Mouse (Mus musculus): Measurements from ENCODE around the gene Npnt. TPM values are rescaled to one million over a fixed set of nuclear protein-coding genes. Genes with fewer than 3 reads are reported as not detected.

Gene Npnt
- polyA plus RNA-seq, 1 experiment = 119 TPM

DNA sequence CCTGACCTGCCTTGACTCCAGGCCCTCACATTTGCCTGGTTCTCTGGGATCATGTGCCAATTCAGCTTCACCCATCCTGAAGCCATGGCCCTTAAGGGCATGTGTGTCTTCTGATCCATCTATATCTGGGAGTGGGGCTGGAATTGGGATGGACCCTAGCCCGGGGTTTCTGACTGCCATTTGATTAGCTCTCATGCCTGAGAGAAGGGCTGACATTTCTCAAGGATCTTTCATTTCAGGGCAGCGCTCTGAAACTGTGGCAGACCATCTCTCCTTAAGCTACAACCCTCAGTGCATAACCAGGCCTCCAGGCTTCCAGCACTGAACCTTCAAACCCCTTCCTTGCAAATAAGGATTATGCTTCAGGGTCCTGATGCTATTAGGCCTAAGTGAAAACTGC lies 99.7 kb downstream of the Npnt start:
- 88% methylated on average over 2 of the region's 2 CpGs for whole genome bisulfite sequencing
- Histone ChIP-seq H3K27ac (ENCODE audit: insufficient read depth, low read depth, low read length) (no peak overlapping the region), H3K4me3 (ENCODE audit: insufficient read depth, low read depth, low read length) (no peak overlapping the region), H3K27me3 (replicated peaks; ENCODE audit: control insufficient read depth, insufficient read depth, low read length) (no peaks in the 10 kb centered on the region), H3K36me3 (ENCODE audit: control insufficient read depth, insufficient read depth, low read length) (no peaks in the 10 kb centered on the region), H3K4me1 (ENCODE audit: control insufficient read depth, insufficient read depth, low read length) (no peaks in the 10 kb centered on the region)
- no peak for DNase-seq
- no peak for TF ChIP-seq POLR2A (IDR thresholded peaks at IDR 0.05; ENCODE audit: low read depth, low read length)
- no peak for TF ChIP-seq CTCF (conservative IDR thresholded peaks at IDR 0.05; ENCODE audit: insufficient read depth, insufficient read length, low read depth, low read length)

DNA sequence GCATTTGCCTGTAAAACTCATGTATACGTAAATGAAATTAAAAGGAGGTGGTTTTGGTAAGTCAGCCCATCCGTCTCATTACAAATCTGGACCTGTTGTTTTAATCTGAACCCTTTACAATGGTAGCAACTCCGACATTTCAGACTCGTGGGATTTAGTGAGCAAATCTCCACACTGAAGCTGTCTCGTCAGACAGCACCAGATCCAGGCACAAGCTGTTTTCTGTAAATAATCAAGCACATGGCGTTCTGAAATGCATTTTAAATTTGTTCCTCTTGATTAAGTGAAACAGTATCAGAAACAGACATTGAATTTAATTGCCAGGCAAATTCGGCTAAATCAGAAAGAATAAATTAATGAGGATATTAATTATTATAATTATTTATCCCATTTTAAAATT lies 100.4 kb downstream of the Npnt start:
- TF ChIP-seq CTCF (conservative IDR thresholded peaks at IDR 0.05; ENCODE audit: insufficient read depth, insufficient read length, low read depth, low read length) (no peak), POLR2A (IDR thresholded peaks at IDR 0.05; ENCODE audit: low read depth, low read length) (no peak)
- H3K4me3 ChIP-seq (ENCODE audit: insufficient read depth, low read depth, low read length) = no peak overlapping the region
- H3K27ac ChIP-seq (ENCODE audit: insufficient read depth, low read depth, low read length) = no peak overlapping the region
- no peak for DNase-seq
- H3K27me3 ChIP-seq (replicated peaks; ENCODE audit: control insufficient read depth, insufficient read depth, low read length) = no peaks in the 10 kb centered on the region
- H3K4me1 ChIP-seq (ENCODE audit: control insufficient read depth, insufficient read depth, low read length) = no peaks in the 10 kb centered on the region
- 85% methylated on average over 7 of the region's 7 CpGs for WGBS
- H3K36me3 ChIP-seq (ENCODE audit: control insufficient read depth, insufficient read depth, low read length) = no peaks in the 10 kb centered on the region

DNA sequence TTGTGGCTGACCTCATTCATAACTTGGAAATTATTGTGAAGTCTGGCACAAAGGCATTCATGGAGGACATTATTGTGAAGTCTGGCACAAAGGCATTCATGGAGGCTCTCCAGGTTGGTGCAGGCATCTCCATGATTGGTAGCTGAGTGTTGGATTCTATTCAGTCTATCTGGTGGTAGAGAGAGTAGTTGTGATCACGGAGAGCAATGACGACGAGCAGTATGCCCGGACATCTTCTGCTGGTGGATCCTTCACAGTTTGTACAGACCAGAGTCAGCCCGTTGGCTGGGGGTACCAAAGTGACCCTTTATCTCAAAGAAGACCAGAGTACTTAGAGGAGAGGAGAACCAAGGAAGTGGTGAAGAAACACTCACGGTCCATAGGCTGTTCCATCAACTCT lies 107.4 kb downstream of the Npnt start:
- no peak overlapping the region for H3K27ac ChIP-seq (ENCODE audit: insufficient read depth, low read depth, low read length)
- no peak for DNase-seq
- 97% methylated on average over 6 of the region's 6 CpGs for WGBS

DNA sequence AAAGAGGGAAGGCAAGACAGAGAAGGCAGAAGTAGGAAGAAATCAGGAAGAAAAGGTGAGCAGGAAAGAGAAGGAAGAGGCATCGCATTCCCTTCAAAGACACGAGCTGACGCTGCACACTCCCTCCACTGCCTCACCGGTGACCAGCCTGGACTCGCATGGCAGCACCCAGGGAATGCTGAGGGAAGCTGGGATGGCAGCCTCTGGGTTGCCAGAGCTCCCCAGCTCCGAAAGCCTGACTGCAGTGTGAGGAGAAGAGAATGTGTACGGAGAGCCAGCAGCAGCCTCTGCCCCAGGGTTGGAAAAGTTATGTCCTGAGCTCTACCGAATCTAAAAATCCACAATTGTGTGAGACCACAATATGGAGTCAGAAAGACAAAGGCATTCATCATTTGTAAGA lies 110.6 kb downstream of the Npnt start:
- H3K27ac ChIP-seq (ENCODE audit: insufficient read depth, low read depth, low read length) = no peak overlapping the region
- 41% methylated on average over 8 of the region's 8 CpGs for WGBS
- peaks cover 1% of the 10 kb centered on the region for H3K36me3 ChIP-seq (ENCODE audit: control insufficient read depth, insufficient read depth, low read length)
- no peaks in the 10 kb centered on the region for H3K4me1 ChIP-seq (ENCODE audit: control insufficient read depth, insufficient read depth, low read length)
- peak; percentile 57 for DNase-seq
- H3K4me3 ChIP-seq (ENCODE audit: insufficient read depth, low read depth, low read length) = no peak overlapping the region
- no peak for TF ChIP-seq POLR2A (IDR thresholded peaks at IDR 0.05; ENCODE audit: low read depth, low read length)
- no peak for TF ChIP-seq CTCF (conservative IDR thresholded peaks at IDR 0.05; ENCODE audit: insufficient read depth, insufficient read length, low read depth, low read length)
- no peaks in the 10 kb centered on the region for H3K27me3 ChIP-seq (replicated peaks; ENCODE audit: control insufficient read depth, insufficient read depth, low read length)

More for the DNA sequence above, 107.4 kb downstream of the Npnt start:
- H3K4me1 ChIP-seq (ENCODE audit: control insufficient read depth, insufficient read depth, low read length) = no peaks in the 10 kb centered on the region
- no peaks in the 10 kb centered on the region for H3K27me3 ChIP-seq (replicated peaks; ENCODE audit: control insufficient read depth, insufficient read depth, low read length)
- peaks cover 1% of the 10 kb centered on the region for H3K36me3 ChIP-seq (ENCODE audit: control insufficient read depth, insufficient read depth, low read length)
- no peak for TF ChIP-seq POLR2A (IDR thresholded peaks at IDR 0.05; ENCODE audit: low read depth, low read length)
- TF ChIP-seq CTCF (conservative IDR thresholded peaks at IDR 0.05; ENCODE audit: insufficient read depth, insufficient read length, low read depth, low read length) = no peak
- no peak overlapping the region for H3K4me3 ChIP-seq (ENCODE audit: insufficient read depth, low read depth, low read length)

DNA sequence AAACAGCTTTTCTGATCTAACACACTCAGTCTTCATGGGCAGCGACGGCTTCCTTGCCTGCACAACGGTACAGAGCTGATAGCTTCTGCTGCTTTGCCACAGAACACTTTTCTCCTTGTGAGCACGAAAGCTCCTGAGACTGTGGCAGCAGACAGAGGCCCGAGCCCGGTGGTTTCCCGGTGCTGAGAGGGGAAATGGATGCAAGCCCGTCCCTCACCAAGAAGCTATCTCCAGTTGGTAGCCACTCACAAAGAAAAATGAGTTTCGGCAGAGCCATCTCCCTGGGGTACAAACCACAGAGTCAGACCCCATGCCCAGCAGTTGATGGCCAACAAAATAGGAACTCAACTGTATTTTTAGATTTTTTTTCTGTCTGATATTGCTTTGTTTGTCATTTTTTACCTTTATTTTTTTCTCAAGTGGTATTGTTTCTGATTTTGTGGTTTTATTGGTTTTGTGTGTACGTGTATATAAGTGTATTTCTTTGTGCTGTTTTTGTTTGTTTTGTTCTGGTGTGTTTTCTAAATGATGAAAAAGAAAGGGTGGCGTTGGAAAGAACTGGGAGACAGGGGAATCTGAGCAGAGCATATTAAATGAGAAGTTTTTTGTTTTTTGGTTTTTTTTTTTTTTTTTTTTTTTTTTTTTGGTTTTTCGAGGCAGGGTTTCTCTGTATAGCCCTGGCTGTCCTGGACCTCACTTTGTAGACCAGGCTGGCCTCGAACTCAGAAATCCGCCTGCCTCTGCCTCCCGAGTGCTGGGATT lies 111.3 kb downstream of the Npnt start:
- H3K4me3 ChIP-seq (ENCODE audit: insufficient read depth, low read depth, low read length) = no peak overlapping the region
- no peak for DNase-seq
- WGBS = 92% methylated on average over 15 of the region's 15 CpGs
- TF ChIP-seq POLR2A (IDR thresholded peaks at IDR 0.05; ENCODE audit: low read depth, low read length) = no peak
- no peak for TF ChIP-seq CTCF (conservative IDR thresholded peaks at IDR 0.05; ENCODE audit: insufficient read depth, insufficient read length, low read depth, low read length)
- peaks cover 1% of the 10 kb centered on the region for H3K36me3 ChIP-seq (ENCODE audit: control insufficient read depth, insufficient read depth, low read length)
- no peaks in the 10 kb centered on the region for H3K27me3 ChIP-seq (replicated peaks; ENCODE audit: control insufficient read depth, insufficient read depth, low read length)
- H3K27ac ChIP-seq (ENCODE audit: insufficient read depth, low read depth, low read length) = no peak overlapping the region
- H3K4me1 ChIP-seq (ENCODE audit: control insufficient read depth, insufficient read depth, low read length) = no peaks in the 10 kb centered on the region

DNA sequence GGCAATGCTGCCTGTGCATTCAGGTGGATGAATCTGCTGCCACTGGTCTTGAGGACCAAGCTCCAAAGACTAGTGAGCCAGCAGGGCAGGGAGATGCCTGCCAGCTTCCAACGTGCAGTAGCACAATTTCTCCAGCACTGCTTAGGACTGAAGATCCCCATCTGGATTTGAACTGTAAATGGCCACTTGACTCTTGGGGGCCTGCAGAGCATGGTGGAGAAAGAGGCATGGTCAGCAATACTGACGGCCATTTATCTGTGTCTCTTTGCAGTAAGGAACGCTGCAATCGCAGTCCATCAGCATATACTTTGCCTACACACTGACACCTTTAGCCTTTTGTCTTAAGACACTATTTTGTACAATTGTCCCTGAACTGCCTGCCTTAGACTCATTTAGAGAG lies 113.0 kb downstream of the Npnt start:
- no peaks in the 10 kb centered on the region for H3K27me3 ChIP-seq (replicated peaks; ENCODE audit: control insufficient read depth, insufficient read depth, low read length)
- 84% methylated on average over 4 of the region's 4 CpGs for WGBS
- H3K36me3 ChIP-seq (ENCODE audit: control insufficient read depth, insufficient read depth, low read length) = peaks cover 1% of the 10 kb centered on the region
- no peak overlapping the region for H3K4me3 ChIP-seq (ENCODE audit: insufficient read depth, low read depth, low read length)
- no peak overlapping the region for H3K27ac ChIP-seq (ENCODE audit: insufficient read depth, low read depth, low read length)
- no peaks in the 10 kb centered on the region for H3K4me1 ChIP-seq (ENCODE audit: control insufficient read depth, insufficient read depth, low read length)
- DNase-seq = no peak
- TF ChIP-seq CTCF (conservative IDR thresholded peaks at IDR 0.05; ENCODE audit: insufficient read depth, insufficient read length, low read depth, low read length) (no peak), POLR2A (IDR thresholded peaks at IDR 0.05; ENCODE audit: low read depth, low read length) (no peak)

DNA sequence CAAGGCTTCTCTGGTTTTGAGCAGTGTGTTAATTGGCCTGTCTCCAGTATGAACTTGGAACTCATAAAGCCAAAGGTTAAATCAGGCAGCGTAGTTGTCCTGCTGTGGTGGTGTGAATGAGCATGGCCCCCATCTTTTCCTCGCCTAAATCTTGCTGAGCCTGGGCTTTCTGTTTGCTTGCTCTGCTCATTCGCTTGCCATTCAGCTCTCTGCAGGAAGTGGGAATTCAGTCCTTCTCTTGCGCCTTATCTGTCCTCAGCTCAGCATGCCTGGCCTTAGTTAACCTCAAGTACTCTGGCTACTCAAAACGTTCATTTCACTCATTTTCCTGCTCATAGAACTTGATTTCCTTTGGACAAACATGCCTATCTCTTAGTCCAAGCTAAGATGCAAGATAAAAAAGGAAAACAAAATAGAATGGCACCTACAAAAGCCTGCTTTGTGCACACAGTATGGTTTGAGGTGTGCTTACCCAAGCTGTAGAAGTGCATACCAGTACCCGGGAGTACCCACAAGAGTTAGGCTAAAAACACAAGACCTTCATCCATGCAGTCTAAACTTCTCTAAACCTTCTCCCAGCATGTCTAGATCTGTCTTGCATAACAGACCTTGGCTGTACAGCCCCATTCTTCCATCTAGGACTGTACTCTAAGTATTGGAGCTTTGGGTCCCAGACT lies 114.8 kb downstream of the Npnt start:
- Histone ChIP-seq H3K4me3 (ENCODE audit: insufficient read depth, low read depth, low read length) (no peak overlapping the region), H3K27ac (ENCODE audit: insufficient read depth, low read depth, low read length) (0 out of 2 replicates have a peak overlapping the region, but pooled peaks have one; percentile 12), H3K4me1 (ENCODE audit: control insufficient read depth, insufficient read depth, low read length) (no peaks in the 10 kb centered on the region), H3K36me3 (ENCODE audit: control insufficient read depth, insufficient read depth, low read length) (peaks cover 1% of the 10 kb centered on the region), H3K27me3 (replicated peaks; ENCODE audit: control insufficient read depth, insufficient read depth, low read length) (no peaks in the 10 kb centered on the region)
- DNase-seq = peak; percentile 58
- TF ChIP-seq CTCF (conservative IDR thresholded peaks at IDR 0.05; ENCODE audit: insufficient read depth, insufficient read length, low read depth, low read length) (no peak), POLR2A (IDR thresholded peaks at IDR 0.05; ENCODE audit: low read depth, low read length) (no peak)
- 67% methylated on average over 6 of the region's 6 CpGs for WGBS

Other genes starting within 250 kb of the Npnt start
- gene Ints12, start 141.5 kb upstream of the Npnt start, polyA plus RNA-seq (2012; rRNA removed) = 6.8 and 8.4 TPM in 2 replicates
- gene Gstcd, start 141.7 kb upstream of the Npnt start, polyA plus RNA-seq (2012; rRNA removed) = 2.6 and 2.9 TPM in 2 replicates